Comparison of ENCODE assay signal across 8 mouse cellular contexts in the genomic region with DNA sequence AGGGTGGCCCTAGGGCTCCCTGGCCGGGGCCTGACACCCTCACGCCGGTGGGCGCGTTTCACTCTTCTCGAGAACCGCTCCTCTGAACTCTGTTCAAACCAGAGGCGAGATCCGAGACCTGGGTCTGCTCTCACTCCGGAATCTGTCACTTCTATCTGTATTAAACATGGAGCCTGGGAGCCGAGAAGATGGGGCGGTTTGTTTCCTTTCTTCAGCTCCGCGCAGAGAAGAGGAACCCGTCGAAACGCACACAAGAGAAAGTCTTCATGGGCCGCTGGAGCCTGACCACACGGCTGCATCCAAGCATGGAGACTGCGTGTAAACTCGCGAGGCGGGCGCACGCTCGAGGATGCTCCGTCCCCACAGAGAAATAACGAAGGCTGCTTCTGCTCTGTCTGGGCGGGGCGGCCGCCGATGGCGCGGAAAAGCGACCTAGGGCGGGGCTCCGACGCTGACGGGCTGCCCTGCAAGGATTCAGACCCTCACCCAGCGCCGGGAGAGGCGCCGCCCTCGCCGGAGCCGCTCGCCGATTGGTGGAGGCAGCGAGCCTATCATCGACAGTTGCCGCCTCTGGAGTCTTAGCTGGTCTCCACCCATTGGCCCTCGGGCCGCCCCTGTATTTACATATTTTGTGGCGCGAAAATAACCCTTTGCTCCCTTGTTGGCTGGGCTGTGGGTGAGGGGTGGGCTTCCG. TPM values are rescaled to one million over a fixed set of nuclear protein-coding genes. Genes with fewer than 3 reads are reported as not detected.
DNase-seq lines count a peak whose midpoint lies in the region; TF ChIP-seq lines count a peak whose summit lies in the region.

No protein-coding gene starts in this region.

- H3K27me3 ChIP-seq in kidney, adult 2 months (replicated peaks; ENCODE audit: control insufficient read depth, insufficient read depth, low read length) = peaks cover 41% of the 10 kb centered on the region

- no peaks in the 10 kb centered on the region for H3K36me3 ChIP-seq in kidney, adult 2 months (ENCODE audit: control insufficient read depth, insufficient read depth, low read length)

- H3K4me1 ChIP-seq in kidney, adult 2 months (ENCODE audit: control insufficient read depth, insufficient read depth, low read length) = no peaks in the 10 kb centered on the region

- peak; percentile 67 for DNase-seq in kidney, adult 18-20 months
- DNase-seq in kidney, adult 11 months = no peak
- peak; percentile 54 to 60 for DNase-seq in cerebellum, postnatal 14 days
- peak; percentile 77 to 90 for DNase-seq in gastrocnemius, postnatal 4 days (ENCODE audit: low spot score in 2 of 2)
- DNase-seq in kidney, adult 2 months = peak; percentile 56
- peak; percentile 77 for DNase-seq in lung, postnatal 25 days (ENCODE audit: low spot score)
- DNase-seq in retina, postnatal 7 days (ENCODE audit: low read depth, low spot score) = peak; percentile 88
- DNase-seq in urinary bladder, postnatal 25 days (ENCODE audit: low spot score) = peak; percentile 70

- H3K4me3 ChIP-seq in kidney, adult 2 months (ENCODE audit: insufficient read depth, low read depth, low read length) = peak overlapping the region; percentile 11; the same call in 1 of the 2 replicates

- 1% methylated on average over 56 of the region's 56 CpGs for WGBS in kidney, adult 2 months

- TF ChIP-seq CTCF in kidney, adult 2 months (conservative IDR thresholded peaks at IDR 0.05; ENCODE audit: insufficient read depth, insufficient read length, low read depth, low read length) = no peak

- no peak overlapping the region for H3K27ac ChIP-seq in kidney, adult 2 months (ENCODE audit: insufficient read depth, low read depth, low read length)

- no peak for TF ChIP-seq POLR2A in kidney, adult 2 months (IDR thresholded peaks at IDR 0.05; ENCODE audit: low read depth, low read length)

RNA-seq across cellular contexts. Expression of a gene that starts 3.0 kb away (rescaled TPM):
- total RNA-seq in gastrocnemius, postnatal 4 days (2021) = 10 to 100 TPM; 18.6 to 20.8 TPM
- 0.03 and 0.04 TPM in 2 replicates for polyA plus RNA-seq in kidney, adult 2 months (2012; rRNA removed)

RNA-seq across cellular contexts. Expression of a gene that starts 46.1 kb away (rescaled TPM):
- 10 to 100 TPM; 36.9 to 42.3 TPM for total RNA-seq in gastrocnemius, postnatal 4 days (2021)
- 18.4 and 22.7 TPM in 2 replicates for polyA plus RNA-seq in kidney, adult 2 months (2012; rRNA removed)
